Mouse (Mus musculus) E14TG2a.4 (cell line): Measurements from ENCODE around the gene Phex.

Source experiments
- H3K27me3 ChIP-seq: 2 replicates; pipeline ENCODE4 v1.6.1; 2014; ENCODE audit warnings: low read length, control low read depth; ENCODE audit not compliant: insufficient read depth
- H3K36me3 ChIP-seq: 2 replicates; pipeline ENCODE4 v1.6.1; 2014; ENCODE audit warnings: low read length, control low read depth; ENCODE audit not compliant: insufficient read depth
- H3K4me1 ChIP-seq: replicated peaks from 2 replicates; pipeline ENCODE4 v1.6.1; 2014; ENCODE audit warnings: low read depth, low read length, control low read depth
- H3K4me3 ChIP-seq: replicated peaks from 2 replicates; pipeline ENCODE4 v1.5.1; 2014; ENCODE audit warnings: mild to moderate bottlenecking, low read length
- H3K9me3 ChIP-seq: 2 replicates; pipeline ENCODE4 v1.6.1; 2014; ENCODE audit warnings: low read length, control low read depth
- CTCF ChIP-seq: conservative IDR thresholded peaks from 2 replicates; pipeline ENCODE4 v1.5.1; 2014; ENCODE audit warnings: low read length
- NANOG ChIP-seq: IDR thresholded peaks from 2 replicates; pipeline ENCODE4 v1.6.1; 2014; ENCODE audit warnings: borderline replicate concordance, low read length, mixed read lengths
- POU5F1 ChIP-seq: IDR thresholded peaks from 2 replicates; pipeline ENCODE4 v1.6.1; 2014; ENCODE audit warnings: low read length, borderline replicate concordance

Gene Phex

GRCm38 (mm10) chrX:157184167-157184566 is 230.9 kb downstream of the Phex start:
- Histone ChIP-seq H3K4me1 (no peaks in the 10 kb centered on the region), H3K36me3 (no peaks in the 10 kb centered on the region), H3K4me3 (no peak overlapping the region), H3K27me3 (no peaks in the 10 kb centered on the region), H3K9me3 (no peaks in the 10 kb centered on the region)
- TF ChIP-seq POU5F1, result no peak
- no peak for TF ChIP-seq NANOG
- no peak for TF ChIP-seq CTCF

GRCm38 (mm10) chrX:157180845-157181244 is 234.3 kb downstream of the Phex start:
- Histone ChIP-seq H3K36me3 (no peaks in the 10 kb centered on the region), H3K9me3 (no peaks in the 10 kb centered on the region), H3K27me3 (no peaks in the 10 kb centered on the region), H3K4me3 (no peak overlapping the region), H3K4me1 (no peaks in the 10 kb centered on the region)
- TF ChIP-seq NANOG (no peak), CTCF (no peak), POU5F1 (no peak)

DNA sequence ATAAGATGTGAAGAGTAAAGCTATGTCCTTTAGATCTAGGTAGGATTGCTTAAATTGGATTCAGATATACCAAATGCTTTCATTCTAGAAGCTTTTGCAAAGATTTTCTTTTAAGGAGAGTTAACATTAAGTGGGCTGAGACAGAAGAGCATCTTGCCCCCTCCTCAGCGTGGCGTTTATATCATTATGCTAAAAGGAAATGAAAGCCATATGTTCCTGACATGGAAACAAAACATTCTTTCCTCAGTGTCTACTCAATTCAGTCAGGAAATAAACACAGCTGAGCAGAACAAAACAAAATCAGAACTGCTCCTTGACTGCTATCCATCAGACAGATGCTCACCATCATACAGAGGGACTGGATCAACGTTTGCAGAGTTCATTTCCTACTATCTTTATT is 251.0 kb downstream of the Phex start:
- Histone ChIP-seq H3K36me3 (no peaks in the 10 kb centered on the region), H3K4me3 (no peak overlapping the region), H3K9me3 (no peaks in the 10 kb centered on the region), H3K27me3 (no peaks in the 10 kb centered on the region), H3K4me1 (no peaks in the 10 kb centered on the region)
- TF ChIP-seq NANOG (no peak), POU5F1 (no peak), CTCF (no peak)

- H3K9me3 ChIP-seq, result no peaks in the 10 kb centered on the region
- H3K4me3 ChIP-seq, result no peak overlapping the region
- no peaks in the 10 kb centered on the region for H3K27me3 ChIP-seq
- no peak for TF ChIP-seq CTCF
- TF ChIP-seq NANOG, result no peak
- no peak for TF ChIP-seq POU5F1
- H3K4me1 ChIP-seq, result no peaks in the 10 kb centered on the region
- H3K36me3 ChIP-seq, result no peaks in the 10 kb centered on the region
Measured at GRCm38 (mm10) chrX:157163394-157163793, 251.7 kb downstream of the Phex start.

- Histone ChIP-seq H3K4me3 (no peak overlapping the region), H3K4me1 (no peaks in the 10 kb centered on the region), H3K9me3 (no peaks in the 10 kb centered on the region), H3K27me3 (no peaks in the 10 kb centered on the region), H3K36me3 (no peaks in the 10 kb centered on the region)
- TF ChIP-seq POU5F1 (no peak), NANOG (no peak), CTCF (no peak)
Measured at GRCm38 (mm10) chrX:157144675-157145074, 270.4 kb downstream of the Phex start.

DNA sequence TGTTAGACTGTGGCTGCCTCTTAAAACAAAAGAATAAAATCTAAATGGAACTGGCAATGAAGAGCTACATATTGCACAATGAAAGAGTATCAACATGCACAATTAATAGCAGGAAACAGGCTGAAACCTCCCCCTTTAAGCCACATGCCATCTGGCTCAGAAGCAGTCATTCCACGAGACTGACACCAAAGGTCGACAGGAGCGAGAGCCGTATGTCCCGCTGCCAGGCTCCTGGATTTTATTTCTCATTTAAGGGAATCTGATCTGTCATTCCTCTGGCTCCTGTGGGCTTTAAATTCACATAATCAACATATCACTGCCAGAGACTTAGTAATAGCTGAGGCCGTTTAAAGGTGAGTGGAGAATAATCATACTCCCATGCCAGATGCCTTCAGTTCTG is 275.5 kb downstream of the Phex start:
- Histone ChIP-seq H3K4me3 (no peak overlapping the region), H3K27me3 (no peaks in the 10 kb centered on the region), H3K9me3 (no peaks in the 10 kb centered on the region), H3K36me3 (no peaks in the 10 kb centered on the region), H3K4me1 (no peaks in the 10 kb centered on the region)
- TF ChIP-seq POU5F1 (no peak), NANOG (no peak)
